Comparison of ENCODE assay signal across 20 mouse cellular contexts in the genomic region with DNA sequence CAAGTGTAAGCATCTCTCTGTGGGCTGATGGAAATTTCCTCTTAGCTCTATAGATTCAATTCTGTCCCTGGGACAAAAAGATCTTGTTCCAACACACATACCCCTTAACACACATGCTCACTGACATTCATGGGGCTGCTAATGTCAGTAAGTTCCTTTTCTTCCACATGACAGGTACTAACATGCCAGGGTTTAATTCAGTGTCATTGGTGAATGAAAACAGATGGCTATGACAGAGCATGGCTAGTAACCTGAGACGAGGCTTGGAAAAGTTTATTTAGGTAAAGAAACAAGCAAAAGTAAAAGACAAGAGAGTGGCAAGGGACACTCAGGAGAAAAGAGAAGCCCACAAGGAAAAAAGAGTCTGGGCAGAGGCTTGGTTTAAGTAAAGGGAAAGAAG.
A peak's percentile ranks its signal among the peaks of the same experiment; 100 is the strongest.
DNase-seq lines count a peak whose midpoint lies in the region; ATAC-seq lines count a peak whose summit lies in the region.
"Had no signal": no experiment of that assay in that cellular context is flagged by ENCODE, and none has a peak within 500 bp of the region (broad histone marks: within the 10 kb centered on the region; RNA-seq: fewer than 3 reads in every experiment).

No protein-coding gene starts in this region.

- no peak for ATAC-seq in embryonic facial prominence, embryonic 11.5 days (replicated peaks; ENCODE audit: insufficient number of reproducible peaks, low FRiP score, low TSS enrichment, low read depth)
- ATAC-seq: forebrain, embryonic 13.5 days; forebrain, embryonic 15.5 days; forebrain, postnatal 0 days had no signal

- peak; percentile 30 for DNase-seq in embryo, embryonic 10 days (ENCODE audit: low spot score)
- DNase-seq in embryo, embryonic 11 days = no peak
- peak; percentile 64 for DNase-seq in embryonic facial prominence, embryonic 11.5 days (ENCODE audit: low spot score)
- no peak for DNase-seq in embryonic facial prominence, embryonic 10.5 days (ENCODE audit: low spot score)
- DNase-seq in 3T3-L1 (ENCODE audit: low read depth, low spot score) = peak; percentile 44
- peak; percentile 8 for DNase-seq in forelimb bud, embryonic 11.5 days (ENCODE audit: low read depth, low spot score)
- no peak for DNase-seq in ovary, postnatal 10 days (ENCODE audit: low spot score)
- DNase-seq: adrenal gland, adult 2 months; adrenal gland, postnatal 10 days; adrenal gland, postnatal 25 days; cerebellum, adult 11 months; cerebellum, adult 18-20 months; cerebellum, adult 8-10 months; cerebellum, adult 9-11 months; cerebellum, postnatal 14 days; cerebellum, postnatal 36 days; forebrain, postnatal 0 days had no signal

- H3K4me1 ChIP-seq in embryonic facial prominence, embryonic 11.5 days (ENCODE audit: control insufficient read depth, insufficient read depth, low read length) = no peaks in the 10 kb centered on the region; the same call in 1 of the 2 replicates
- H3K4me1 ChIP-seq in embryonic facial prominence, embryonic 10.5 days = peaks cover 41% of the 10 kb centered on the region
- H3K4me1 ChIP-seq: forebrain, embryonic 13.5 days; forebrain, embryonic 15.5 days had no signal

- H3K36me3 ChIP-seq in embryonic facial prominence, embryonic 11.5 days (replicated peaks; ENCODE audit: control insufficient read depth, insufficient read depth, low read depth, low read length) = no peaks in the 10 kb centered on the region
- no peaks in the 10 kb centered on the region for H3K36me3 ChIP-seq in embryonic facial prominence, embryonic 10.5 days (replicated peaks)
- H3K36me3 ChIP-seq: embryonic facial prominence, embryonic 13.5 days; forebrain, embryonic 15.5 days had no signal

- 3% methylated on average over 1 of the region's 1 CpGs for WGBS in embryonic facial prominence, embryonic 11.5 days
- WGBS in embryonic facial prominence, embryonic 10.5 days = 32% methylated on average over 1 of the region's 1 CpGs

- H3K9me3 ChIP-seq in embryonic facial prominence, embryonic 11.5 days (replicated peaks; ENCODE audit: control insufficient read depth, low read length) = no peaks in the 10 kb centered on the region
- no peaks in the 10 kb centered on the region for H3K9me3 ChIP-seq in embryonic facial prominence, embryonic 10.5 days
- H3K9me3 ChIP-seq: embryonic facial prominence, embryonic 13.5 days; forebrain, embryonic 13.5 days; forebrain, embryonic 15.5 days had no signal

- H3K4me3 ChIP-seq in embryonic facial prominence, embryonic 11.5 days (ENCODE audit: low read depth, low read length) = no peak overlapping the region
- H3K4me3 ChIP-seq in embryonic facial prominence, embryonic 10.5 days = no peak overlapping the region
- H3K4me3 ChIP-seq: embryonic facial prominence, embryonic 13.5 days; forebrain, embryonic 13.5 days; forebrain, embryonic 15.5 days had no signal

- no peak overlapping the region for H3K9ac ChIP-seq in embryonic facial prominence, embryonic 11.5 days (replicated peaks; ENCODE audit: low read length)
- H3K9ac ChIP-seq: embryonic facial prominence, embryonic 13.5 days; forebrain, embryonic 13.5 days; forebrain, embryonic 15.5 days; forebrain, postnatal 0 days had no signal

- H3K27ac ChIP-seq in embryonic facial prominence, embryonic 11.5 days (replicated peaks; ENCODE audit: low read depth, low read length) = no peak overlapping the region
- no peak overlapping the region for H3K27ac ChIP-seq in embryonic facial prominence, embryonic 10.5 days (replicated peaks)
- H3K27ac ChIP-seq: embryonic facial prominence, embryonic 13.5 days; forebrain, embryonic 13.5 days; forebrain, embryonic 15.5 days had no signal

- H3K27me3 ChIP-seq in embryonic facial prominence, embryonic 11.5 days (ENCODE audit: control insufficient read depth, insufficient read depth, low read length) = no peaks in the 10 kb centered on the region
- no peaks in the 10 kb centered on the region for H3K27me3 ChIP-seq in embryonic facial prominence, embryonic 10.5 days (replicated peaks; ENCODE audit: low read depth, poor library complexity, severe bottlenecking)
- H3K27me3 ChIP-seq: embryonic facial prominence, embryonic 13.5 days; forebrain, embryonic 13.5 days; forebrain, embryonic 15.5 days had no signal

- no peak overlapping the region for H3K4me2 ChIP-seq in embryonic facial prominence, embryonic 11.5 days (ENCODE audit: low read depth, low read length)
- H3K4me2 ChIP-seq: embryonic facial prominence, embryonic 13.5 days; forebrain, embryonic 13.5 days; forebrain, embryonic 15.5 days had no signal

Comparison
In these comparisons a context has a peak if more than half of its experiments do, and no peak if none do; other contexts are left out.
1. DNase-seq: peak in embryo, embryonic 10 days (single experiment), embryonic facial prominence, embryonic 11.5 days (single experiment), 3T3-L1 (single experiment) and forelimb bud, embryonic 11.5 days (single experiment); none in embryo, embryonic 11 days (single experiment), embryonic facial prominence, embryonic 10.5 days (single experiment) and ovary, postnatal 10 days (single experiment).